Mouse (Mus musculus) MEL (cell line): Measurements from ENCODE around the gene Anxa4.

Experiments
- BHLHE40 ChIP-seq: IDR thresholded peaks from 2 replicates; pipeline ENCODE4 v1.6.1; 2012; ENCODE audit warnings: low read depth, mild to moderate bottlenecking, inconsistent platforms, low read length, improper control_type of control experiment, borderline replicate concordance
- CHD2 ChIP-seq: IDR thresholded peaks from 2 replicates; pipeline ENCODE4 v1.6.1; 2011; ENCODE audit warnings: low read length, improper control_type of control experiment
- CTCF ChIP-seq, 3 experiments: IDR thresholded peaks in 2 of 3; conservative IDR thresholded peaks in 1 of 3; 2 replicates each; pipeline ENCODE4 v1.5.1; 2011 to 2012; ENCODE audit warnings: low read length in 3 of 3, low read depth in 2 of 3, mild to moderate bottlenecking in 2 of 3, improper control_type of control experiment in 1 of 3, inconsistent platforms in 1 of 3, mixed read lengths in 1 of 3, moderate library complexity in 1 of 3; ENCODE audit not compliant: control insufficient read depth in 1 of 3, insufficient read depth in 1 of 3, poor library complexity in 1 of 3, severe bottlenecking in 1 of 3
- EP300 ChIP-seq, 2 experiments: IDR thresholded peaks; 2 replicates each; pipeline ENCODE4 v1.6.1; 2011; ENCODE audit warnings: improper control_type of control experiment in 2 of 2, low read length in 2 of 2, low read depth in 1 of 2, mild to moderate bottlenecking in 1 of 2
- GATA1 ChIP-seq: IDR thresholded peaks from 2 replicates; pipeline ENCODE4 v1.6.1; 2011; ENCODE audit warnings: low read depth, low read length, improper control_type of control experiment
- MEF2A ChIP-seq: IDR thresholded peaks from 2 replicates; pipeline ENCODE4 v1.6.1; 2014; ENCODE audit warnings: low read depth, mild to moderate bottlenecking, inconsistent platforms, low read length, improper control_type of control experiment; ENCODE audit not compliant: poor library complexity, insufficient replicate concordance, severe bottlenecking; ENCODE audit errors: extremely low read depth
- MYC ChIP-seq: IDR thresholded peaks from 2 replicates; pipeline ENCODE4 v1.6.1; 2011; ENCODE audit warnings: low read depth, mild to moderate bottlenecking, low read length, improper control_type of control experiment, moderate library complexity
- POLR2AphosphoS2 ChIP-seq: IDR thresholded peaks from 2 replicates; pipeline ENCODE4 v1.6.1; 2011; ENCODE audit warnings: low read length, improper control_type of control experiment
- RAD21 ChIP-seq: IDR thresholded peaks from 2 replicates; pipeline ENCODE4 v1.6.1; 2011; ENCODE audit warnings: mild to moderate bottlenecking, low read depth, low read length, improper control_type of control experiment
- USF2 ChIP-seq, 2 experiments: IDR thresholded peaks; 2 replicates each; pipeline ENCODE4 v1.6.1; 2011 to 2012; ENCODE audit warnings: improper control_type of control experiment in 2 of 2, low read length in 2 of 2, borderline replicate concordance in 1 of 2, inconsistent platforms in 1 of 2, low read depth in 1 of 2, mild to moderate bottlenecking in 1 of 2; ENCODE audit not compliant: insufficient read depth in 1 of 2
- ZC3H11A ChIP-seq: IDR thresholded peaks from 2 replicates; pipeline ENCODE4 v1.6.1; 2012; ENCODE audit warnings: low read depth, mild to moderate bottlenecking, inconsistent platforms, low read length, improper control_type of control experiment
- ZNF384 ChIP-seq: IDR thresholded peaks from 2 replicates; pipeline ENCODE4 v1.6.1; 2012; ENCODE audit warnings: low read depth, mild to moderate bottlenecking, inconsistent platforms, low read length, improper control_type of control experiment

DNA sequence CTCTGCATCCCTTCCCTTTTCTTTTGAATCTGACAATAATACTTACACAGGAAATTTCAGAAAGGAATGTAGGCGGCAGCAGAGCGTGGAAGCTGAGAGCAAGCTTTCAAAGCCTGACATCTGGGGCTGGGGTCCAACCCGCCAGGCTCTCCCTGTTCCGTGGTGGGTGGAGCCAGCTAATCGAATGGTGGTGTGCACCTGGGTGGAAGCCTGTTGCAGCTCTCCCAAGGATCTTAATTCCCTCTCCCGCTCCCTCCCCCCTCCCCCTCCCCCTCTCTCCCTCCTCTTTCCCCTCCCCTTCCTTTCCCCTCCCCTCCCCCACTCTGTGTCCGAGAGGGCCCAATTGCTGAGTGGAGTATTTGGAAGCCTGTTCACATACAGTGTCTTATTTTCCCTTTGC, 22.1 kb upstream of the Anxa4 start:
- TF ChIP-seq ZNF384 = no peak
- TF ChIP-seq GATA1 = no peak
- no peak for TF ChIP-seq USF2 (IDR thresholded peaks at IDR 0.05; ENCODE audit: borderline replicate concordance in 1 of 2, insufficient read depth in 1 of 2, low read depth in 1 of 2, low read length in 2 of 2)
- no peak for TF ChIP-seq BHLHE40
- TF ChIP-seq ZC3H11A = no peak
- no peak for TF ChIP-seq POLR2AphosphoS2
- TF ChIP-seq MEF2A = no peak
- TF ChIP-seq CTCF (IDR thresholded peaks at IDR 0.05 in 2 of 3, conservative IDR thresholded peaks at IDR 0.05 in 1 of 3; ENCODE audit: control insufficient read depth in 1 of 3, insufficient read depth in 1 of 3, low read depth in 2 of 3, low read length in 3 of 3, poor library complexity in 1 of 3, severe bottlenecking in 1 of 3) = no peak
- TF ChIP-seq MYC = no peak
- no peak for TF ChIP-seq EP300 (IDR thresholded peaks at IDR 0.05; ENCODE audit: low read depth in 1 of 2, low read length in 2 of 2)
- no peak for TF ChIP-seq CHD2
- TF ChIP-seq RAD21 = no peak
